Mouse (Mus musculus) testis, adult 2 months (tissue): ENCODE results near the gene Stpg3. TPM values are rescaled to one million over a fixed set of nuclear protein-coding genes. Genes with fewer than 3 reads are reported as not detected.
A peak's percentile ranks its signal among the peaks of the same experiment; 100 is the strongest.

ENCODE experiments used
- H3K27ac ChIP-seq: fragments of 200-500 bp; 2 replicates; pipeline ENCODE4 v1.5.1; 2012; ENCODE audit warnings: low read depth, low read length; ENCODE audit not compliant: control insufficient read depth, insufficient read depth
- H3K27me3 ChIP-seq: fragments of 200-500 bp; 2 replicates; pipeline ENCODE4 v1.6.1; 2012; ENCODE audit warnings: mild to moderate bottlenecking, low read length, moderate library complexity; ENCODE audit not compliant: control insufficient read depth, insufficient read depth
- H3K36me3 ChIP-seq: fragments of 200-500 bp; 2 replicates; pipeline ENCODE4 v1.6.1; 2012; ENCODE audit warnings: mild to moderate bottlenecking, low read length; ENCODE audit not compliant: control insufficient read depth, insufficient read depth
- H3K4me1 ChIP-seq: fragments of 200-500 bp; 2 replicates; pipeline ENCODE4 v1.6.1; 2012; ENCODE audit warnings: low read length; ENCODE audit not compliant: control insufficient read depth, insufficient read depth
- H3K4me3 ChIP-seq: fragments of 200-500 bp; 2 replicates; pipeline ENCODE4 v1.5.1; 2012; ENCODE audit warnings: low read depth, mild to moderate bottlenecking, low read length, moderate library complexity, mixed read lengths; ENCODE audit not compliant: control insufficient read depth
- CTCF ChIP-seq: fragments of 200-500 bp; IDR thresholded peaks from 2 replicates; pipeline ENCODE4 v1.5.1; 2012; ENCODE audit warnings: low read depth, mild to moderate bottlenecking, inconsistent platforms, low read length, moderate library complexity; ENCODE audit not compliant: control insufficient read depth, insufficient read depth, insufficient replicate concordance
- POLR2A ChIP-seq: fragments of 200-500 bp; IDR thresholded peaks from 2 replicates; pipeline ENCODE4 v1.6.1; 2012; ENCODE audit warnings: low read depth, mild to moderate bottlenecking, inconsistent platforms, low read length, moderate library complexity; ENCODE audit not compliant: control insufficient read depth
- polyA plus RNA-seq: library from polyadenylated mRNA; depleted of rRNA; stranded (reverse); fragments of >200 nt; gene quantifications from 2 replicates; pipeline ENCODE4 v1.2.3, GENCODE M21; 2012

Stpg3 gene
- polyA plus RNA-seq, 1 experiment: 247 TPM

DNA sequence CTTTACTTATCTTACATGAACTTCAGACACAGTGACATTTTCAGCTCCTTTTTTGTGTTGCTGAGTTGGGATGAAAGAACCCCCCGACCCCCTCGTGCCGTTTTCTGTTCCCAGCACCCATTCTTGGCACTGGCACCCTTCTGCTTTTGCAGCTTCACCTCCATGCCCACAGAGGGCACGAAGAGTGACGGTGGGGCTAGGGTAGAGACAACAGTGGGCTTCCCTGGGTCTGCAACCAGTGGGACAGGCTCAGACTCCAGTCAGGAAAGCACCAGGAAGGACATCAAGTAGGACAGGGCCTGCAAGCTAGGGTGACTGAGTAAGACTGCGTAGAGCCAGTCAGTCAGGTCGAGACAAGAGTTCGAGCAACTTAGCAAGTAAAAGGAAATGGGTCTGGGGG, 25.9 kb upstream of the Stpg3 start:
- no peak overlapping the region; the same call in 1 of the 2 replicates for H3K27ac ChIP-seq
- H3K4me1 ChIP-seq: peaks cover 23% of the 10 kb centered on the region
- H3K27me3 ChIP-seq: no peaks in the 10 kb centered on the region
- H3K36me3 ChIP-seq: no peaks in the 10 kb centered on the region
- TF ChIP-seq CTCF (no peak), POLR2A (no peak)
- H3K4me3 ChIP-seq: peak overlapping the region; percentile 25

DNA sequence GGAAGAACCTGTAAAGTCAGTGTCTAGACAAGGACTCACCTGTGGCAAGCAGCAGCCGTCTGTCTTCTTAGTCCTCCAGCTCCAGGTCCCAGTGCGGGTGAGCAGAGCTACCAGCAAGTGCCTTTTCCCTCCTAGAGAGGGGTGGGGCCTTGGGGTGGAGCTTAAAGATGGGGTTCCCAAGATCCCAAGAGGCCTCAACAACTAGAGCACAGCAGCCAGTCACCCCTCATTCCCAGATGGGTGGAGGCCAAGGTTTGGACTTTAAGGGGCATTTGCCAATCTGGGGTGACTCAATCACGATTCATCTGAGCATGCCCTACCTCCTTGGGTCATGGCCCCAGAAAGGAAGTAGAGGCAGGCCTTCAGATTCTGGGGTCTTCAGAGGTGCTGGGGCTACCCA, 25.3 kb upstream of the Stpg3 start:
- Histone ChIP-seq H3K36me3 (no peaks in the 10 kb centered on the region), H3K27ac (no peak overlapping the region), H3K27me3 (no peaks in the 10 kb centered on the region), H3K4me1 (peaks cover 23% of the 10 kb centered on the region), H3K4me3 (no peak overlapping the region)
- TF ChIP-seq POLR2A (no peak), CTCF (no peak)

DNA sequence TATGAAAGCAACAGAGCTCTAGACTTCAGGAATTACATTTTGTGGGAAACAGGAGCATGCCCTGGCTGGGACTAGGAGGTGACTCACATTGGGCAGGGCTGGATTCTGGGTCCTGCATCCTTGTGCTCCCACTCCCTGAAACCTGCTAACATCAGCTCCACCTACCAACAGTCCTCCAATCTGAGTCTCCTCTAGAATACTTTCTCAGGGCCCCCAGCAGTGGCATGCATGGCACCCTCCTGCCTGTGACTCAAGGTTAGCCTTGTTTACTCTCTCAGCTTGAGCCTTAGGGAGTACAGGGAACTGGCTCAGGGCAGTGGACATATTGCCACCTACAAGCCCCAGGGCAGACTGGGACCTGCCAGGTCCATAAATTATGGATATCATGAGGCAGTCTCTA, 23.7 kb upstream of the Stpg3 start:
- no peak overlapping the region for H3K4me3 ChIP-seq
- H3K27ac ChIP-seq: no peak overlapping the region
- peaks cover 23% of the 10 kb centered on the region for H3K4me1 ChIP-seq

DNA sequence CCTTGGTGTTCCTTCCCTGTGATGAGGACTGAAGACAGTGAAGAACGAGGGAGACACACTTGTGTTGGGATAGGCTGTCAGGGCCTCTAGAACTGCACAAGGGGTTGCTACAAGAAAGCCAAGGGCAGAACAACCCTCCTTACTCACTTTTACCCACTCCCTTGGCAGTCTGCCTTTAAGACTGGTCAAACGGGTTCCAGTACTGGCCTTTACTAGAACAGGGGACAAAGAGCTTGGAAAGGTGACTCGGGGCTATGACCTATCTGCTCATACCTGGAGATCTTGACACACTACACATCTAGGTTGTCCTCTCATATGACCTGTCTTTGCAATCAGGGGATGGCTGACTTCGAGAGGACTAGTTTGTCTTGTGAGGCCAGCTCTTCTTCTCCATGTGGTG, 23.1 kb upstream of the Stpg3 start:
- TF ChIP-seq POLR2A (no peak), CTCF (no peak)

More for the DNA sequence above, 23.7 kb upstream of the Stpg3 start:
- TF ChIP-seq POLR2A (no peak), CTCF (no peak)
- Histone ChIP-seq H3K27me3 (no peaks in the 10 kb centered on the region), H3K36me3 (no peaks in the 10 kb centered on the region)

DNA sequence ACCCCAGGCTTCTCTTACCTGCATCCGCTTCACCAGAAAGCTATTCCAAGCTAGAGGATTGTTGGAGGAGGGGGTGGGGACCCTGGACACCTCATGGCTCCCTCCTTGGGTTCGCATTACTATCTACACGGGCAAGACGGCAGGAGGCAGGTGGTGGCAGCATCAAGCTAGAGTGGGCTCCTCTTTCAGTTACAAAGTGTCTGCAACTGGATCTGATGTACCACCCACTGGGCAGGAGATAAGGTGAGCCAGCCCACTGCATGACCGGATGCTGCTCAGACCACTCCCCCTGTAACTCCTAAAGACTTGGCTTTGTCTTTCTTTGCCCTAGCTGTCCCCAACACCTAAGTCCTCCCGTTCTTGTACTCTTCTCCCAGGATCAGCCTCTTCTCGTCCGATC, 22.2 kb upstream of the Stpg3 start, which contains the start of gene Rnf224:
Rnf224 (minus strand) TSS at position 174 of the 400 bp plus-strand sequence.
- H3K27me3 ChIP-seq: no peaks in the 10 kb centered on the region
- H3K36me3 ChIP-seq: no peaks in the 10 kb centered on the region
- no peak within 1 kb of the TSS for H3K4me3 ChIP-seq
- peaks cover 14% of the 10 kb centered on the region for H3K4me1 ChIP-seq
- TF ChIP-seq POLR2A (no peak), CTCF (no peak)
- H3K27ac ChIP-seq: no peak within 1 kb of the TSS

More for the DNA sequence above, 23.1 kb upstream of the Stpg3 start:
- Histone ChIP-seq H3K4me1 (peaks cover 18% of the 10 kb centered on the region), H3K27me3 (no peaks in the 10 kb centered on the region), H3K36me3 (no peaks in the 10 kb centered on the region), H3K27ac (no peak overlapping the region), H3K4me3 (no peak overlapping the region)

DNA sequence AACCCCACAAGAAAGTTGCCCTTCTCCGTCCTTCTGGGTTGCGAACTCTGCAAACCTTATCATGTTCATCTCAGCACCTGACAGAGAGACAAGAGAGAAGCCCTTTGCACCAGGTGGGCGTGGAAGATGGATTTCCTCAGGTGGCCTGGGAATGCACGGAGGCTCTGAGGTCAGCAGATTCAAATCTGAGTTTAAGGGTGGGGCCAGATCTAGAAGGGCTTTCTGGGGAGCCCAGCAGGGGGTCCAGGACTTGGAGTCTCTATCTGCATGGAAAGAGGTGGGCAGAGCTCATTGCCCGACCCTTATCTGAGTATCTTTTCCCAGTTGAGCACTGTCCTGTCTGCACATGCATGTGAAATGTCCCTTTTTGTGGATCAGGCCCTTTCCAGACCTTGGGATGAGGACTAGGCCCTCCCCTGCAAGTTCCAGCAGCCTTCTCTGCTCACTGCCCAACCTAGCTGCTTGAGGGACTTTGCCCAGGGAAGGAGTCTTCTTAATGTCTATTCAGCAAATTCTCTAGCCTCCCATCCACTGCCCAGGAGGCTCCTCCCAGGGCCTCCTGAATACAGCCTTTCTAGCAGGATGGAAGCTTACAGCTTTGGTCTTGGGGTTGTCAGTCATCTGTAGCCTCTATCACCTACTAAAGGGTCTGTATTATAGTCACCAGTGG, 20.2 kb upstream of the Stpg3 start:
- H3K27me3 ChIP-seq: no peaks in the 10 kb centered on the region
- H3K4me1 ChIP-seq: no peaks in the 10 kb centered on the region
- no peak overlapping the region for H3K4me3 ChIP-seq
- no peak overlapping the region for H3K27ac ChIP-seq
- H3K36me3 ChIP-seq: no peaks in the 10 kb centered on the region
- TF ChIP-seq CTCF: no peak
- TF ChIP-seq POLR2A: no peak

DNA sequence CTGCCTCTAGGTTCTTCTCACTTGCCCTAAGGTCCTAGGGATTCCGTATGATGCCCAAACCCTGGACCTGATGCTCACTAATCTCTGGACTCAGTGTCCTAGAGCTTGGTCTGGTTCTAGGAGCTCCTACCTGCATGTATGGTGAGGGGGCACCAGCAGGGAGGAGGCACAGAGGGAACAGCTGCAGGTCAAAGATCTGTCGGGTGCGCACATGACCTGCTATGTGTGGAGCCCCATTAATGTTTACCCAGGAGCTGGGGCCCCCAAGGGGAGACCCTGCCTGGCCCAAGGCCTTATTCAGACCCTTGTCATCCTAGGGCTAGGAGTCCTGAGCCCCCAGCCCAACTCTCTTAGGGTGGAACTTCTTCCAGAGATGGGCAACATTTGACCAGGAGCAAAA, 19.6 kb upstream of the Stpg3 start, which contains the start of gene Slc34a3:
Slc34a3 (minus strand) TSS at position 315 of the 400 bp plus-strand sequence.
- Histone ChIP-seq H3K36me3 (no peaks in the 10 kb centered on the region), H3K27me3 (no peaks in the 10 kb centered on the region), H3K27ac (no peak within 1 kb of the TSS), H3K4me1 (no peaks in the 10 kb centered on the region), H3K4me3 (no peak within 1 kb of the TSS)
- TF ChIP-seq CTCF (no peak), POLR2A (no peak)

DNA sequence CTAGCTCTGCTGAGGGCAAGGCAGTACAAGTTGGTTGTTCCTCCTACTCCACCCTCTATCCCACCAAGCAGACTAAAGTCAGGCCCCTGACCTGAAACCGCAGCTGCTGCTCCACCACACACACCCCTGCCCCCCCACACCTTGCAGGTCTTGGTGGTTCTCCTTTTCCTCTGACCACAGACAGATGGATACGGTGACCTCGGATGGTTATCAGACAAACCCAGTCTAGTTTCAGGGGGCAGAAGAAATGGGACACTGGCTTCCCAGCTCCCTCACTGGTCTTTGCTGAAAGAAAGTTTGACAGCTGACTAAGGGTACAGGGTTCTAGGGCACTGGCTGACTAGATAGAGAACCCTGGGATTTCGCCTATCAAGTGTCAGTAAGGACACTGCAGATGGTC, 19.0 kb upstream of the Stpg3 start:
- Histone ChIP-seq H3K27ac (no peak overlapping the region), H3K36me3 (no peaks in the 10 kb centered on the region), H3K27me3 (no peaks in the 10 kb centered on the region), H3K4me3 (no peak overlapping the region), H3K4me1 (no peaks in the 10 kb centered on the region)
- TF ChIP-seq CTCF: no peak
- TF ChIP-seq POLR2A: no peak
